Mouse (Mus musculus): Measurements from ENCODE around the gene Pax8.

Gene Pax8

DNA sequence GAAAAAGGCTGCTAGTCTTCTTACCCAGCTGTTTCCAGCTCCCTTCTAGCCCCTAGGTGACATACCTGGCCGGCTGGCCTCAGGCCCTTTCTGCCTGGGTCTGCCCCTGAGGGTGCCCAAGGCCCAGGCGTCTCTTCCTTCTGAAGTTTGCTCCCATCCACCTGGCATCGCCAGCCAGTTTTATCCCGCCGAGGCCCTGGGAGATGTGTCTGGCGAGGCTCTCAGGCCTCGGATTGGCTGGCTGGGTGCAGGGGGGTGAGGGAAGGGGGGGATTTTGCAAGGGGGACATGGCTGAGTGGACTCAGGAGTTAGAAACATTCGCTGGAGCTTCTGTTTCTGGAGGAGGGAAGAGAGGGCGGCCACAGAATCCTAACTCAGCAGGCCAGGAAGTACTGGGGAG is at the start of gene Pax8:
TSS of gene Pax8 (minus strand) at position 180 of the 400 bp plus-strand sequence.
- DNase-seq (ENCODE audit: low spot score) = peak; percentile 22

DNA sequence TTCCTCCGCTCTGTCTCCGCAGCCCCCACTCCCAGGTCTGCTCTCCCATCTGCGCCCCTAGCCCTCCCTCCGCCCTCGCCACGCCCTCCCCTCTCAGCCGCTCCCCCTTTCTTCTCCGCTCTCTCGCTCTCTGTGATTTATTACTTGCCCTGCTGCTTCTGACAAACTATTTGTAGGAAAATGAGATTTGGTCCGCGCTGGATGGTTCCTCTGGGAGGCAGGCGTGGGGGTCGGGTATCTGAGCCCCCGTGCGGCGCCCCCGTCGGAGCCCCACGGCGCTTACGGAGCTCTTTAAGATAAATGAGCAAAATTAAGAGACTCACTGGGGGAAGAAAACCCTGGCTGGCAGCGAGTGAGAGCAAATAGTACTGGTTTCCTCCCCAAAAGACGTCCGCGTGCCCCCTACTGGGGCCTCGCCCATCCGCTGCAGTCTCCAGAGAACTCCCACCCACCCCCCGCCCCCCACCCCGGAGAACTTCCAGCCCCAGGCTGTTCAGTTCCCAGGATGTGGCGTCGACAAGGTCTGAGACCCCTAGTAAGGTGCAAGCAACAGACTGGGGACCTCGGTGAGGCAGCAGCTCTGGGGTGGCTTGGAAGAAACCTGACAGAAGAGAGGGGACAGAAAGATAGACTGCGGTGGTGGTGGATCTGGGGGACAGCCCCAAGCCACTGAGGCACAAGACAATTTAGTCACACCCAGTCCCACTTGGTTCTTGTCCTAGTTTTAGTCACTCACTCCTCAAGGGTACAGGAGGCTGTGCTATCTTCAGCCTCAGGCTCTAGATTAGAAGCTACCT is 46.2 kb upstream of the Pax8 start:
- DNase-seq (ENCODE audit: low spot score) = no peak

DNA sequence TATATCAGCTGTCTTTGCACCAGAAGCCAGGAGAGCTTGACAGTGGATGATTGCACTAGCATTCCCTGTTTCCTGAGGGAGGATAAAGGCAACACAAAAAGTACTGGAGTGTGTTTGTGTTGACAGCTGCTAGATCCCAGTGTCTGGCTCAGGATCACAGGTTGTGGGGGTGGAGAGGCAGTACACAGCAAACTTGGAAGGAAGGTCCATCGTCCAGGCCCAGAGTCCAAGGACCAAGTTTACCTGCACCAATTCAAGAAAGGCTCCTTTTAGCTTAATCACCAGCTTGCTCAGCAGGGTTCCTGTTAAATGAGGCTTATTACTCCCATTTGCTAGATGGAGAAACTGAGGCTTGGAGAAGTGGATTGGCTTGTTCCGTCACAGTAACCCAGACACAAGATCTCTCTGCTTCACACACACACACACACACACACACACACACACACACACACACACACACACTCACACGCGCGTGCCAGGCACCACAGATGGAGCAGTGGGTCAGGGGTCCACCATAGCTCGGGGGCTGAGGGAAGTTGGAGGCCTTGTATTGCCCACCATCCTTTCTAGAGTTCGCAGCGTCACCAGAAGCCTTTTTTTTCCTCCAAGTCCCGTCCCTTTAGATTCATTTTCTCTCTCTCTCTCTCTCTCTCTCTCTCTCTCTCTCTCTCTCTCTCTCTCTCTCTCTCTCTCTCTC is 45.3 kb upstream of the Pax8 start:
- no peak for DNase-seq (ENCODE audit: low spot score)

DNA sequence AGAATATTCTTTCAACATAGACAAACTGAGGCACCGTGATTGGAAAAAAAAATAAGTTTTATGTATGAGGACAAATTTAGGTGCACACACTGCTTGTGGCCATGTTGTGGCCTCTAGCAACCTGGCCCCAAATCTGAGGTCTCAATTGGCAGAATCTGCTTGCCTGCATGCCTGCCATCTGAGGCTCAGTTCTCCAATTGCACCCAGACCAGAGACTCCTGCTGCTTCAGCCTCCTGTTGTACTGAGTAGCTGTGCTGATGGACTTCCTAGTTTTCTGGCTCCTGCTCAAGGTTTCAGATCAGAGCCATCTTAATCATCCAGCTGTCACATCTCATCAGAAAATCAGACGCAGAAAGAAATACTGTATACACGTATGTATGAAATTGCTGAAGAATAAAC is 41.5 kb upstream of the Pax8 start:
- no peak for DNase-seq (ENCODE audit: low spot score)

DNA sequence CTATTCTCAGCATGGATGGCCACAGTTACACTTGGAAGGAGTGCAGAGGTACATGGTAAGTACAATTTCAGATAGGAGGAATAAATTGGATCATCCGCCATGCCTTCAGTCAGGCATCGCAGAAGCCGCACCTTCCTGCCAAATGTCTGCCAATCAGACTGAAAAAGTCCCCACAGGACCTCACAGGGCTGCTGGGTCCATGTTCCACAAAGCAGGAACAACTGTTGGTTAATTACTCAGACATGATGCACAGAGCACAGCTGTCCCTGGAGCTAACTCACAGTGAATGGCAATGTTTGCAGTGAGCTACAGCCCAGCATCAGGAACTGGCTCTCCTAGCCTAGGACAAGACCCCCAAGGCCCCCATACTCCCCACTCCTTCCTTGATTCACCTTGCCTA is 32.0 kb upstream of the Pax8 start:
- no peak for DNase-seq (ENCODE audit: low spot score)

DNA sequence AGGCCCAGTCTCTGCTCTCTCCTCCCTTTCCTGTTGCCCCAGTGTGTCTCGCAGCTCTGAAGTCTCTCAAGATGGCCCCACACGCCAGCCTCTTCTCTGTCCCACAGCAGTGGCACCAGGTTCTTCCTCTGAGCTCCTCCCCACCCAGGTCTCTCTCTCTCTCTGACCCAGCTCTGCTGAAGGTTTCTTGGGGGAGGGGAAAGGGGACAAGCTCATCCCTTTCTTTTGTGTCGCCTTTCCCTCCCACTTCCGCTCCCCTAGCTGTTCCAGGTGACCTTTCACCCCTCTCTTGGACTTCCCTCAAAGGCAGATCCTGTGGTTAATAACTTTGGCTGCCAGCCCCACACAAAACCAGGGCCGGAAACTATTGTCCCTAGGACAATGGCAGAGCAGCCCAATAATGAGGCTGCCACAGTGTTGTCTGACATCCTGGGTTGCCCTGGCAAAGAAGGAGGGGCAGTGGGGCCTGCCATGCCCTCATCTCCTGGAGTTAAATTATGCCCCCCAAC is 27.6 kb upstream of the Pax8 start:
- DNase-seq (ENCODE audit: low spot score) = no peak

DNA sequence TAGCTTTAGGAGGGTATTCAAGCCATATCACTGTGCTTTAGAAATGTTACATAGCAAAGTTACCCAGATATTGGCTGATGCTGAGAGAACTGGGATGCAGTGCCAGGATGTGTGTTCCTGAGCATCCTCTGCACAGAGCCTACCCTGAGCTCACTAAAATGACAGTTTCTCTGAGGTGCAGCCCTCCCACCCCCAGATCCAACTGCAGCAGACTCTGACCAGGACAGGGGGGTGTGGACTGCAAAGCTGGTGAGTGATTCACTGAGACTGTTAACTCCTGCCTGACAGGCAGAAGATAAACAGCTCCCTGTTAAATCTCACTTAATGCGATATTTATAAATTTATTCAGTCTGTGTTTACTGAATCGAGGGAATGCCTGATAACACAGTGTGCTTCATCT is 25.5 kb upstream of the Pax8 start:
- DNase-seq (ENCODE audit: low spot score) = no peak

DNA sequence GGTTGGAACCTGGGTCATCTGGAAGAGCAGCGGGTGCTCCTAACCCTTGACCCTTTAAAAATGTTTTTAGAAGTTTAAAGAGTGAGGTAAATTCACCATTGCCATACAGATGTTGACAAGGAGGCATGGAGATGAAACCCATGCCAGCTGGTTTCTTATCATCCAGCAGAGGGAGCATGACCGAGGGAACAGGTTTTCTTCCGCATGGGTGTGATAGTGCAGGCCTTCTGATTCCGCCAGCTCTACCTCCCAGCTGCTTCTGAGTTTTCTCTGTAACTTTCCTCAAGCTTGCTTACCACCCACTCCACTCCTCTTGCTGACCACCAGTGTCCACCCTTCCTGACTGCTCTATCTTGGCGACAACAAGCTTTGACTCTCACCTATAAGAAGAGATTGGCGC is 15.2 kb upstream of the Pax8 start:
- no peak for DNase-seq (ENCODE audit: low spot score)

DNA sequence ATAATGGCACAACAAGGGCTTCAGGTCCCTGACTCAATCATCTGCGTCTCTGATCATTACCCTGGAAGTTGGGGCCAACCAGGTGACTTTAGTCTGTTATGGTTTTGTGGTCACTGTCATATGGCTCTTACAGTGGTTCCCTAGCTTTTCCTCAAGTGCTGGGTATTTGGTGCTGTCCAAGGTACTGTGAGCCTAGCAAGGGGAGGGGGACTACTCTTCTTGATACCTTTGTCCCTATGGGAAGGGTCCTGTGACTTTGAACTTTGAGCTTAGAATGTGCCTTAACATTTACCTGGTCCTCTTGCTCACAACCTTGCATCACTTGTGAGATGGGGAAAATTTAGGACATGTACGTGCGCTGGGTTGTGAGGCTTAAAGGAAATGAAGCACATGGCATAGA is 13.3 kb upstream of the Pax8 start:
- no peak for DNase-seq (ENCODE audit: low spot score)

DNA sequence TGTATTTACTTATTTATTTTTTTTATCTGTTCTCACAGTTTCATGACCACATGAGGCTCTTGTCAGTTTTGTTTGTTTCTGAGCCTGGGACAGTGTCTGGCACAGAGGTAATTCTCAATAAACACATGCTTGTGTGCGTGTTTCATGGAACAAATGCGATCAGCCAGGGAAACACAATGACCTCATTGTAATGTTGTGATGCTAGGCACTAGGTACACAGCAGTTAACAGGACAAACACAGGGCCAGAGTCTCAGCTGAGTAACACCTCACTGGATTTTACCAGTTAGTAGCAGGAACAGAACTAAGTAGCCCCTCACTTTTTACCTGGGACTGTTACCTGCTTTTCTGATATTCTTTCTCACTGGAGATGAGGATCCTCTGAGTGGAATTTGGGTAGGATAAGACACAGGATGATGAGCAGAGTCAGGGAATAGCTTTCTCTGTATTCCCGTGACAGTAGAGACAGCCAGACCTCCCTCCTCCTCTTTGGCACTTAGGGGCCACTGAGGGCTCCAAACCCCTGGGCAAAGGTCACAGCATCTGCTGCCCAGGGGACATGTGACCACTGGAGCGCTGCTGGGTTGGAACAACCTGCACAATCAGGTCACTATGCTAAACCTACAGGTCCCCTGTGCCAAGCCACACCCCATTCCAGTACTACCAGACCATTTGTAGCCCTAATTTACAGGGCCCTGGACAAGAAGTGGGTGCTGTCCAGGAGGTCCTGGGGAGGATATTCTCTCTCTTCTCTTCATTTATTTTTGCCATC is 11.8 kb upstream of the Pax8 start:
- DNase-seq (ENCODE audit: low spot score) = no peak

DNA sequence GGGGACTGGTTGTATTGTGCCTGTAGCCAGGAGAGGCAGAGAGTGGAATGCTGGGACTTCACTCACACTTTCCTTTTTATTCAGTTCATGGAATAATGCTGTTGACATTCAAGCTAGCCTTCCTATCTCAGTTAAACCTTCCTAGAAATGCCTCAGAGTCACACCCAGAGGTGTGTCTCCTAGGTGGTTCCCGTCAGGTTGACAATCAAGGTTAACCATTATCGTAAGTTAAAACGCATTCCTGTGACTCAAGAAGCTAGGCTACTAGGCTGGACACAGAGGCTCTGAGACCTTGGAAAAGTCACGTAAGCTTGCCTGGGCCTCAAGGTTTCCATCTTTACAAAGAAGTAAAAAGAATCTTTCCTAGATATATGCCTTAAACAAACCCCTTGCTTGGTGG is 10.0 kb upstream of the Pax8 start:
- DNase-seq (ENCODE audit: low spot score) = no peak

DNA sequence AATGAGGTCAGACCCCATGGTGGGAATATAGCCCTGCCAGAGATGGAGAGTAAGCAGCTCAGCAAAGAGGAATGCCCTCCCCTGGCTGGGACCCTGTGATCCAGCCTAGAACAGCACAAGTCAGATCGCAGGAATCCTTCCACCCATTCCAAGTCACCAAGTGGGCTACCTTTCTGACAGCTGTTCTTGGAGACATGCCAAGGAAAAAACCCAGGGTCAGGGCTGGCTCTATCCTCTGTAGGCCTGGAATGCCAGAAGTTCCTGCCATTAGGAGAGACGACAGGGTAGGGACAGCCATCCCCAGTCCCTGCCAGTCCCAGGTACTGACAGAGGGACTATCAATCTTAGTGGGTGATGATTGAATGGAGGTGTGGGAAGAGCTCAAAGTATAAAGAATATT is 4.5 kb upstream of the Pax8 start:
- DNase-seq (ENCODE audit: low spot score) = no peak

DNA sequence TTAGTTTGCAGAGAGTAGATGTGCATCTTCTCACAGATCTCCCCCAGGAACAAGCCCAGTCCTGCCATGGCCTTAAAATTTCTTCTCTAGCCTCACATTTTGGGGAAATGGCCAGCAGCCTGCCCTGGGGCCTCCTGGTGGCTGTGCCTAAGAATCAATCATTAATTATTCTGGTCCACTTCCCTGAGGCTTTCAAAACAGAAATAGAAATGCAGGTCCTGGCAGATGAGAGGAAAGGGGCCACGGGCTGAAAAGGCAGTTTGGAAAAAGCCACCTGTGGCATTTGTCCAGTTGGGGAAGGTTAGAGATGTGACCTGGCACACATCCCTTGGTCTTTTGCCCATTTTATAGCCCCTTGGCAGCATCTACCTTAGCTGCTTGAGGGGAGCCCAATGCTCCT is 3.8 kb upstream of the Pax8 start:
- DNase-seq (ENCODE audit: low spot score) = no peak

DNA sequence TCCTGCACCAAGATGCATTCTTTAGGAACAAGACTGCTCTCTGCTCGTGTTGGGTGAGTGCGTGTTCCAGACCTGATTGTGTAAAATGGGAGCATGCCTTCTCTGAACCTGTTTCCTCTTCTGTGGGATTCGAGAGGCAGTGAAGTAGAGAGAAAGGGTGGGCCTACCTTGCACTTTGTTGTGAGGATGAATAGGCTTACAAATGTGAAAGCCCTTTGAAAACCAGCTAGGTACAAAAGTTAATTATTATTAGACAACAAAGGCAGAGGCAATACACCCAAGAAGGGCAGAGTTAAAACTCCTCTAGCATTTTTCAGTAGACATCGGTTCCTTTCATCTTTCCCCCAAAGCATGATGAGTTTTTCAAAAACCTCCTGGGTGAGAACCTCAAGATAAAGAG is 3.2 kb upstream of the Pax8 start:
- no peak for DNase-seq (ENCODE audit: low spot score)

DNA sequence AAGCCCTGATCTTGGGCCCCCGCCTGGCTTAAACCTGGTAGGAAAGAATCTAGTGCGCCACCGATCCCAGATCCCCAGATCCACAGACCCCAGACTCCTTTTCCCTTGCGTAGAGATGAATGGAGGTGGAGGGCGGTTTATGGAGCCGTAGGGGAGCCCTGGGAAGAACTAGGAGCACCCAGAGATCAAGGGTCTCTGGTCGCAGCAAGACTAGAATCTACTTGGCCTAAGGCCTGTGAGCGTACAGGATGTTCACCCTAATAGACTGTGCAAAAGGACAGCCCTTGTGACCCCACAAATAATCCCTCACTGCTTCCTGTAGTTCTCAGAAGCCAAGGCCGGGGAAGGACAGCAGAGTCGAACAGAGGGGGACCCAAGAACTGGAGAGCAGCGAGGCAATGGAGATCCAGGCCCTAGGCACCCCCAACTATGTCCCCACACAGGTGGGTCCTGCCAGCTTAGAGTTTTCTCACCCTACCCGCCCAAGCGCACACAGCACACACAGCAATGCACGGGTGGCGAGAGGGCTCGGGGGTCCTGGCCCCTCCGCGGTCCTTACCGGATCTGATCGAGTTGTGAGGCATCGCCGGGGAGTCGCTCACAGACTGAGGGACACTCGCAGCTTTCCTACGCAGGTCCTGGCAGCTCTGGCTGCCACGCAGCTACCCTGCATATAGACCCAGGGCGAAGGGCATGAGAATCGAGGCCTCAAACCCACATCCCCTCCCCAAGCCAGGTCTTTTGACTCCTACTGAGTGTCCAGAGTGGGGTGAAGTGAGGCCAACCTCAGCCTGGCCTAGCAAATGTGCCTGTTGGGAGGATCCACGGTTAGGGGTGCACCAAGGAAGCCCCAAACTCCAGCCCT is 653 bp downstream of the Pax8 start:
- no peak for DNase-seq (ENCODE audit: low spot score)

DNA sequence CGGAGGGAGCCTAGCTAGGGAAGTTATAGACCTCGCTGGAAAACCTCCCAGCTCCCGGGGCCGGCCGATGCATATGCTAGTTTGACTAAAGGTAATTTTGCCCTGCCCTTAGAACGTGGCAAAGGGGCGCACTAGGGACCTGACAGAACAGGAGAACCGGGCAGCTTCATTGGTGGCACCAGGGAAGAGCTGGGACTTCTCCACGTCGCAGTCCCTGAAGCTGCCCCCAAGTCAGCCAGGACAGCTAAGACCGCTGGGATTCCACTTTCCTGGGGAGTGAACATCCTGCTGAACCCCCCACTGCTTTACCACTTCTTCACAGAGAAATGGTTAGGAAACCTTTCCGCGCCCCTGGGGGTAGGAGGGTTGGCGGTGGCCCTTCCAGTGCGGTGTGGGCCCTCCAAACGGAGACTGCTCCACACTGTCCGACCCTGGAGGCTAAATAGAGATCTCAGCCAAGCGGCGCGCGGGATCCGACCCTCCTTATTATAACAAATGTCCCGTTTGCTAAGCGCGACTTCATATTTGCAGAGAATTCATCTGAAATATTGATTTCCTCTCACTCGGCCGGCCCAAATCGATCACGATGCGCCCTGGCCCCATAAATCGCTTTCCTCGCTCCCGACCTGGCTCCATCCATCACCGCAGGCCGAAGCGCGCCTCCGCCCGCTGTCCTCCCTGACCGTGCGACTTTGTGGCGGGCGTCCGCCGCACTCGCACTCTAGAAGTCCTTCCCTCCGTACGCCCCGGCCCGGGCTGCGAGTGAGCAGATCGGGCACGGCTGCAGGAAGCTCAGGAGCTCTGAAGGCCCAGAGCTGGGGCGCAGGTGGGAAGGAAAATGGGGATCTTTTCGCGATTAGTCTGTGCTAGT is 1.5 kb downstream of the Pax8 start:
- DNase-seq (ENCODE audit: low spot score) = no peak

DNA sequence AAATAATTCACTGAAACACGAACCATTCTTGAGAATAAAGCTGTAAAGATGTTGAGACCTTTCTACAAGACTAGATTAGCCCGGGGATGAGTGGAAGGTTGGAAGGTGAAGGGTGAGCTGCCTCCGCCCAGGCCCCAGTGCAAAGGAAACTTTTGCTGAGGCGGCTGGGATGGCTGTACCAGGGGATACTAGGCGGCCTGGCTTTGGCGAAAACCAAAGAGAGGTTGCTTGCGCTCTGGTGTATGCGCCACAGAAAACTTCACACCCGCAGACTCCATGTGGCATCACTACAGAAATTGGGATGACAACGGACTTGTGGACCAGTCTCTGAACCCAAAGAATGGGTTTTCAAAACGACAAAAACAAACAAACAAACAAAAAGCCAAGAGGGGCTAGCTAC is 2.7 kb downstream of the Pax8 start:
- no peak for DNase-seq (ENCODE audit: low spot score)

DNA sequence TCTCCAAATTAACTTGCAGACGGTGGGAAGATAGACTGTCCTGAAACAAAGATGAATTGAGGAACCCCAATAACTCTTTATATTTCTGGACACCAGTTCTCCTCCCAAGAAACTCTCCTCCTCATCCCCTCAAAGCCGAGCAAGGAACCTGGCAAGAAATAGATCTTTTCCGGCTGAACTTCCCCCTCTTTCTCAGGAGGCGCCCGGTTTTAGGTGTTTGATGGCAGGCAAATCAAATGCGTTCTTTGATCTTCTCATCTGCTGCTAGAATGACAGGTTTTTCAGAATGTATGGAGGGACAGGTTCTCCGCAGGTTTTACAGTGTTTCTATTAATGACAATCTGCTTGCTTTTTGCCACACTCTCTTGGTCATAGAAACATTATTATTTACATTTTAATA is 3.3 kb downstream of the Pax8 start:
- no peak for DNase-seq (ENCODE audit: low spot score)

DNA sequence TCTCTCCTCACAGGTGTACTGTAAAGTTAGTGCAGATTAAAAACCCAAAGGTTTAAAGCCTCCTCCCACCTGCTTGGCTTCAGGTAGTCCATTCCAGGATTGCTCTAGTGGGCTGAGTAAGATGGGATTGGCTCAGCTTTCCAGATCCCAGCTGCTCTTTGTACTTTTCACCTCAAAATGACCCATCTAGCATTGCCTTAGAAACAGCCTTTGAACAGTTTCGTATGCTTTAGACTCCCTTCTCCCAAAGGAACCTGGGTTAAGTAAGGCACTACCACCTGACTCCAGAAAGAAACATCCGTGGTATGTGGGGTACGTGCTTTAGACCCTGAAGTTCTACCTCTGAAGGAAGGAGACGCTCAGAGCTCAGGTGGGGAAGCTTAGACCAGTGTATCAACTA is 6.3 kb downstream of the Pax8 start:
- DNase-seq (ENCODE audit: low spot score) = no peak

DNA sequence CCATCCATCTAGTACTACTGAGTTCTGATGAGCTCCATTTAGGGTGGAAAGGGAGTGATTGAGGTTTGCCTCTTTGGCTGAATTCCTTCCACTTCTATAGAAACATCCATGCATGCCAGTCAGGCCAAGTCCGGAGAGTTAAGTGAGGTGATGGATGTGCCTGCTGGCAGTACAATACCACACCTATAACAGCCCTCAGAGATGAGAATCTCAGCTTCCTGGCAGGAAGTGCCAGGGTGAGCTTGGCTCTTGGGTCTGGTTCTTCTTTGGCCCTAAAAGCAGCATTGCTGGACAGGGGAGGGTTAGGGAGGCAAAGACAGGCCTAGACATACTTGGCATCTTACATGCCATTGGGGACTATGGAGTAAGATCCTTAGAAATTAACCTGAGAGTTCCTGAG is 7.0 kb downstream of the Pax8 start:
- no peak for DNase-seq (ENCODE audit: low spot score)

DNA sequence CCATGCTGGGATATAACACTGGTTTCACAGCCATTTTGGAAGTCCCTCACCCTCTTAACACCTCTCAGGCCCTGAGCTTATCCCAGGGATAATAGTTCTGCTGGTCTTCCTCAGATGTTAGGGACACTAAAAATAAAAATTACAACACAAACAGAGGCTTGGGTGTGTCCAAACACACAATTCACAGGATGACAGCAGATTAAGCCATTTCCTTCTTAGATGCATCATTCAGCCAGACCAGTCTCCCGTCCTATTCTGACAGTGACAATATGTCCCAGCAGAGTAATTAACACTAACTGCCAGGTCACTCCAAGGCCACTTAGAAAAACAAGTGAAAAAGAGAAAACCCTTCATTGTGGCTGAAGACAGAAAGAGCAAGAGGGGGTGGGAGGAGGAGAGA is 8.2 kb downstream of the Pax8 start:
- no peak for DNase-seq (ENCODE audit: low spot score)

Measured in testis, postnatal 14 days (tissue).